Mouse (Mus musculus) embryonic facial prominence, embryonic 11.5 days (tissue): Measurements from ENCODE around the gene Cpne5. TPM values are rescaled to one million over a fixed set of nuclear protein-coding genes. Genes with fewer than 3 reads are reported as not detected.

ENCODE experiments used
- polyA plus RNA-seq: library from polyadenylated mRNA; unstranded; fragments of >200 nt; fragmentation: Nextera tagmentation; extraction: Ambion mirVana; gene quantifications from 2 replicates; pipeline ENCODE4 v1.2.1, GENCODE M21; 2014

Gene Cpne5
- polyA plus RNA-seq, 1 experiment from 2014 or later = 4.5 TPM

Other genes starting within 250 kb of the Cpne5 start
- gene Stk38, start 230.2 kb downstream of the Cpne5 start, polyA plus RNA-seq = 121 and 127 TPM in 2 replicates
- 937 and 1,031 TPM in 2 replicates for gene Srsf3, start 205.5 kb downstream of the Cpne5 start, polyA plus RNA-seq
- 25.5 TPM in 2 replicates for gene Cdkn1a, start 147.2 kb downstream of the Cpne5 start, polyA plus RNA-seq
- 0.66 TPM in 1 of 2 replicates, not detected in the other for gene Rab44, start 124.0 kb downstream of the Cpne5 start, polyA plus RNA-seq
- gene Ppil1, start 26.0 kb upstream of the Cpne5 start, polyA plus RNA-seq = 177 and 196 TPM in 2 replicates
- gene BC004004, start 30.6 kb upstream of the Cpne5 start, polyA plus RNA-seq = 55.1 and 55.4 TPM in 2 replicates
- gene Pi16, start 79.5 kb upstream of the Cpne5 start, polyA plus RNA-seq = 0.32 and 0.56 TPM in 2 replicates
- gene Mtch1, start 109.8 kb upstream of the Cpne5 start, polyA plus RNA-seq = 370 and 382 TPM in 2 replicates
- gene Fgd2, start 122.7 kb upstream of the Cpne5 start, polyA plus RNA-seq = 7.0 and 8.6 TPM in 2 replicates